Mouse (Mus musculus) right cerebral cortex, postnatal 36 days (tissue): ENCODE data around the gene Cdk6.
"Not testable (repeated sequence)": the region's sequence is repeated elsewhere in the genome, so short reads cannot be mapped to it uniquely, and the experiment has no call there.

ENCODE experiments used
- DNase-seq, 2 experiments: peaks; one replicate each; pipeline ENCODE4 v3.0.0; 2022; ENCODE audit warnings: low spot score in 2 of 2, mixed read lengths in 1 of 2

Gene Cdk6

GRCm38 (mm10) chr5:3344081-3344631, 2.9 kb downstream of the Cdk6 start:
- DNase-seq, result peak; percentile 62 to 69

DNA sequence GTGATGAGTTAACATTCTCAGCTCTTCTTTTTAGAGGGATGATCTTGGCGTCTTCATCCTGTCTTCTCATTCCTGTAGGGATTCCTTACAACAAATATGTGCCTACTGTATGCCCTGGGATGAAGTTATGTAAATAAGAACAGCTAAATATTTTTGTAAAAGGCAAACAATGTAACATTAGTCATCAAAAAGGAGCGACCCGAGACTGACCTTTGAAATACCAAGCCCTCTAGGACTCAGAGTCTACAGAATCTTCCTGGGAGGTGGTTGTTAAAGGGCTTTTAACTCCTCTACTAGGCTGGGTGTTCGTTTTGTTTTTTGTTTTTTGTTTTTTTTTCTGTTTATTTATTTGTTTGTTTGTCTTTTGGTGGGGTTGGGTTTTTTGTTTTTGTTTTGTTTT, 4.3 kb downstream of the Cdk6 start:
- not testable (repeated sequence) for DNase-seq

DNA sequence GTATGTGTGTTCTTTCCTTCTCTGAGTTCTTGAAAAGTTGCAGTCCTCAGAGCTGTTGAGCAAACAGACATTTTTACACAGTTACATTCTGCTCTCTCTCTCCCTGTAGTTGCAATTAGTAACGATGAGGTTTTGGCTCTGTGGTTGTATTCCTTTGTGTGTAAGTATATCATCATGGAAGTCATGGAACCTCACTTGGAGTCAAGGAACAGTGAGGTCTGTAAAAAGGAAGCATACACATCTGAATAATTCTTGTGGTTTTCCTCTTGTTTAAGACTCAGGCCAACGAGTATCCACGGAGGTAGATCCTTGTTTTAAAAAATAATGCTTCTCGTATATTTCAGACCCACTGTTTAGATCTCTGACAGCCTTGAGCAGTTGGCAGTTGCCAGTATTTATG, 8.1 kb downstream of the Cdk6 start:
- not testable (repeated sequence) for DNase-seq

DNA sequence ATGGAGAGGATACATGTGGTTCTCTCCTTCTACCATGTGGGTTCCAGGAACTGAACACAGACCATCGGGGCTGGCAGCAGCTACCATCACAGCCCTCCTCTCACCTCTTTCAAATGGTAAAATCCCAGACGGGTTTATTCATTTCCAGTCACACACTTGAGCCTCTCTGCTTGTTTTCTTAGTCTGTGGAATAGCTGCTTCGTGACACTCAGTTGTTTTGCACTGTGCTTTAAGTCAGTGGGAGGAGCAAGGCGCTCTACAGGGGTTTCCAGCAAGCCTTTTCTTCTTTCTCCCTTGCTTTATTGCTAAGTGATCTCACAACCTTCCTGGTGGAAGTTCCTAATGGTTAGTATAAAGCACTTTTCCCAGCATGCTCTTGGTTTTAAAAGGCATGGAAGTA, 10.6 kb downstream of the Cdk6 start:
- DNase-seq, result not testable (repeated sequence)

DNA sequence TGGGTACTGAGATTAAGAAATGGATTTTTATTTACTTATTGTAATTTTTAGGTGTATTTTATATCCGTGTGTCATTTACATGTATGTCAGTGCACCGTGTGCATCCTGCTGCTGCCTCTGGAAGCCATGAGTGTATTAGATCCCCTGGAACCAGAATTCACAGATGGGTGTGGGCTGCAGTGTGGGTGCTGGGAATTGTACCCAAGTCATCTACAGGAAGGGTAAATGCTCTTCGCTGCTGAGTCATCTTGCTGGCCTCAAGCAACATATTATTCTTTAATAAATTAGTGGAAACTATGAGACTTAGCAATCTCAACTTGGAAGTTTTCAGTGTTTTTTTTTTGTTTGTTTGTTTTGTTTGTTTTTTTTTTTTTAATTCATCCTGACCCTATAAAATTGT, 11.0 kb downstream of the Cdk6 start:
- DNase-seq, result no peak

DNA sequence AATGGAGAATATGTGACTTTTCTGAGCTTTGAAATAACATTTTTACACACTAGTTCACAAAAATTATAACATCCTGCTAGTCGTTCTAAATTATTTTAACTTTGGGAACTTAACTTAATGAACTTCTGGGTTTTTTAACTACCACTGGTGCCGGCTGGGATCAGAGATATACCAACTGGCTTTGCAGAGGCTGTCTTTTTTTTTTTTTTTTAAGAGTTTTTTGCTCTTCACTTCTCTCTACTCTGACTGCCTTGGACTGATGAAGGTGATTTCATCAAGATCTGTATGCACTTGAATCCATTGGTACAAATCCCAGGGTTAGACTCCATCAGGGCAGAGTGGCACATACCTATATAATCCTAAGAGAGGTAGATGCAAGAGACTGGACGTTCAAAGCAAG, 11.5 kb downstream of the Cdk6 start:
- DNase-seq, result no peak

- DNase-seq, result no peak
Observed at GRCm38 (mm10) chr5:3354307-3354706, 13.0 kb downstream of the Cdk6 start.

GRCm38 (mm10) chr5:3355032-3355536, 13.8 kb downstream of the Cdk6 start:
- DNase-seq, result no peak

DNA sequence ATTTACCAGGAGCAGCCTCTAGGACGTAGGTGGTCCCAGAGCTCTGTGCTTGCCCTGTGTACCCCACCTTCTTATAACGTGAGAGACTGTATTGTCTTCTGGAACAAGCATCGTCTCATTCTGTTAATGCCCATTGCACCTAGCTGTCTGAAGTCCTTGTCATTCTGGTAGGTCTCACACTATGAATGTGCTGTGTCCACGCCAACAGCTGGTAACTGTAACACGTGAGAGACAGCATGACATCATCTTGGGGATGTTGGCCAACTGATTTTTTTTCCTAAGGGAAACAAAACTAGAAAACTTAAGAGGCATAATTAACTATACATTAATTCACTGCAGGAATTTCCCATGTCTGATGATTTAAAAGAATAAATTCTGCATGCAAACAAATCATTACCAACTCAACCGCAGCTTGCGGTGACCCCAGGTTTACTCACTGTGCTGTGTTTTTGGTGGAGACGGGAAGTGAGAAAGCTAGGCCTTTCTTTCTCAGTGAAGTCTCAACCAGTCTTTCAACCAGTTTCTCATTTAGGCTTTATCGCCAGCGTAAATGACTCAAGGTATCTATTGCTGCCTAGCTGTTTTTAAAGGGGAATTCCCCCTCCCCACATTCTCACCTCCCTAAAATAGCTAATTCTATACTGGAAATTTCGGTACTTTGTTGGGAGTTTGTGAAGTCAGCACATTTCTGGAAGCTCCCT, 14.4 kb downstream of the Cdk6 start:
- no peak for DNase-seq

- DNase-seq, result no peak
Observed at GRCm38 (mm10) chr5:3356261-3356778, 15.0 kb downstream of the Cdk6 start.

DNA sequence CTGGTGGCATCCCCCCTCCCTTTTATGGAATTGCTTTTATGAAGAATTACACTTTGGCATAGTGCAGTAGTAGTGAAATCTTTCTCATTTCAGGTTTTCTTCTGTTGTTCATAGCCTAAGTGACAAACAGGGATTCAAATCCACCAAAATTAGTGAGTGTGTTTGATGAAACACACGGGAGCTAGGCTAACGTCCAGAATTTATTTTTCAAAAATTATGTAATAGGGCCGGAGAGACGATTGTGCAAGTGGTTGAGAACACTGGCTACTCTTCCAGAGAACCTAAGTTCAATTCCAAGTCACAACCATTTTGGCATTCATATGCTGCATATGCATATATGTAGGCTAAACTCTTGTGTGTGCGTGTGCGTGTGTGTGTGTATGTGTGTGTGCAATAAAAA, 16.2 kb downstream of the Cdk6 start:
- no peak for DNase-seq

GRCm38 (mm10) chr5:3358687-3359520, 17.6 kb downstream of the Cdk6 start:
- no peak for DNase-seq

- no peak for DNase-seq
Observed at GRCm38 (mm10) chr5:3359914-3360313, 18.6 kb downstream of the Cdk6 start.

- no peak for DNase-seq
Observed at GRCm38 (mm10) chr5:3361252-3361651, 20.0 kb downstream of the Cdk6 start.

DNA sequence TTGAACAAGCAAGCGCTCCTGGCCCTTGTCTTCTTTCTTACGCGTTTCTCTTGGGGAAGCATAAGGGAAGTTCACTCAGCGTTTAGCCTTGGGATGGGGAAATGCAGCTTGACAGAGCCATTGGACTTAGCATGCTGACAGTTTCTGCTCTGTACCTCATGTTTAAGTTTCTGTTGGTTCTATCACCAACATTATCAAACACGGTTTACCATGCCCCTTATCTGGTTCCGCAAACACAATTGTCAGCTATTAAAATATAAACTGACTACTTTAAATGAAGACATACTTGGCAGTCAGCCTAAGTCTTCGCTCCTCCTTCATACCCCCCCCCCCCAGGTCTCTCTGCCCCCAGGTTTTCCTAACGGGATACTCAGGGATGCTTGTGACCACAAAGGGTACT, 20.8 kb downstream of the Cdk6 start:
- DNase-seq, result no peak

GRCm38 (mm10) chr5:3363036-3363983, 22.0 kb downstream of the Cdk6 start:
- DNase-seq, result no peak

GRCm38 (mm10) chr5:3367045-3367444, 25.8 kb downstream of the Cdk6 start:
- no peak for DNase-seq

DNA sequence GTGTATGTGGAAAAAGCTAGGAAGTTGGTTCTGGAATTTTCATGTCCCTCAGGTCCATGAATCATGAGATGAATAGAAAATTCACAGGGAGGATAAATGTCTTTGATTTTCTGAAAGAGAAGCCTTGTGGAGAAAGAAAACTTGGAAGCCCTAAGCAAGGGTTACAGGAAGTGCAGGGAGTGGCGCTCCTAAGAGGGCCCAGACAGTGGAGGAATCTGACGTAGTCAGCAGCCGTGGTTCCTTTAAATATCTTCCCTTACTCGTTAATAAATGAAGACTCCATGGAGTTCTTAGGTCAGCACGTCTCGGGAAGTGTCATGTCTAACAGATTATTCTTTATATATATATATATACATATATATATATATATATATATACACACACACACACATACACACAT, 28.0 kb downstream of the Cdk6 start:
- no peak for DNase-seq

DNA sequence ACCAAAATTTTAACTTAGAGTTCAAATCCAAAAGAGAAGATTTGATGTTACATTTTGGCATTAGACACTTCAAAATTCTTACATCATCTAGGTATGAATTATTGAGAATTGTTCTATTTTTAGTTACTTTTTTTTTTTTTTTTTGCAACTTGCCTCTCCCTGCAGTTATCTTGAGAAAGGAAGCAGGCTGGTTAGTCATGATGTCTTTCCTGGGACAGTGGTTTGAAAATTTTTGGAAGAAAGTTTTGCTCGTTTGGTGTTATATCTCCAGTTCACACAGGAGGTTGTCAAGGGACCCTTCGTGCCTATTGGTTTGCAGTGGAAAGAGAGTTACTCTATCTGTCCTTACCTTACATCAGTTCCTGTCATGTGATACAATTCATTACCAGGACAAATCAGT, 29.9 kb downstream of the Cdk6 start:
- no peak for DNase-seq

- no peak for DNase-seq
Observed at GRCm38 (mm10) chr5:3373170-3373569, 31.9 kb downstream of the Cdk6 start.

GRCm38 (mm10) chr5:3374763-3375162, 33.5 kb downstream of the Cdk6 start:
- no peak for DNase-seq
